Comparison of ENCODE assay signal across 8 mouse cellular contexts in the genomic region with DNA sequence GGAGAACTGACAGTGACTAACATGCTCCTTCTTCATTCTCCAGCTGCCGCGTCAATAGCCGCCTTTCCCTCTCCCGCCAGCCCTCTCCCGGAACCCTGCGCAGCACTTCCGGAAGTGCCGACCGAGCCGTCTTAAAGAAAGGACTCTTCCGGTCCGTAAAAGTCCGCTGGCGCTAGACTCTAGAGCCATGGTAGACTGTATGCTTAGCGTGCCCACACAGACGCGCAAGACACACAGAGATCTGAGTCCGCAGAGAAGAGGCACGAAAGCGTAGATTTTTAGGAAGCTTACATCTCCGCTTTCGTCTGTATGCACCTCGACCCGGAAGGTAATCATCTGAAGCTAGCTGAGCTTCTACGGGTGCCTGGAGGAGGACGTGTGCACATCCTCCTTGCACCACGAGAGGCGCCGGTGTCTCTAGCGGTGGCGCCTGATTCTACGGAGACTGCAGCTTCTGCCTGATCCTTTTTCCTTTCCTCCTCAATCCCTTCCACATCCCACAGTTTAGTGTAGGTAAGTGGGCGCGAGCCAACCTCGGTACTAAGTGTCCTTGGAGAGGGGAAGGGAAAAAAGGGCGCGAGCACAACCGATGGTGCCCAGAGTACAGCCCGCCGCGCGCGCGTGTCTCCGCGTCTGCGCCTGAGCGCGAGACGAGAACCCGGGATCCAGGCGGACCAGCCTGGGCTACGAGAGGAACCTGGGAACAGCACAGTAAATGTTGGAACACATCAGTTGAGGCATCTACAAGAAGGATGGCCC. TPM values are rescaled to one million over a fixed set of nuclear protein-coding genes. Genes with fewer than 3 reads are reported as not detected.
DNase-seq lines count a peak whose midpoint lies in the region; ATAC-seq lines count a peak whose summit lies in the region.

A gene (plus strand): TSS at position 147 of the 759 bp plus-strand sequence.
A gene (minus strand): TSS at position 292 of the 759 bp plus-strand sequence.

- WGBS in heart, embryonic 14.5 days = under 1% methylated on average over 53 of the region's 53 CpGs
- under 1% methylated on average over 53 of the region's 53 CpGs for WGBS in liver, embryonic 13.5 days (ENCODE audit: insufficient replicate concordance)
- WGBS in stomach, embryonic 16.5 days = under 1% methylated on average over 53 of the region's 53 CpGs

- H3K27ac ChIP-seq in heart, embryonic 14.5 days (replicated peaks in 1 of 2; ENCODE audit: control insufficient read depth in 1 of 2, insufficient read depth in 1 of 2, low read depth in 2 of 2, low read length in 2 of 2) = peak within 1 kb of the TSS; percentile 90 to 91
- H3K27ac ChIP-seq in liver, embryonic 13.5 days = peak within 1 kb of the TSS; percentile 80
- H3K27ac ChIP-seq in stomach, embryonic 16.5 days (ENCODE audit: low read length) = peak within 1 kb of the TSS; percentile 83

- no peaks in the 10 kb centered on the region for H3K9me3 ChIP-seq in heart, embryonic 14.5 days (ENCODE audit: control insufficient read depth, low read length)
- H3K9me3 ChIP-seq in liver, embryonic 13.5 days (replicated peaks) = no peaks in the 10 kb centered on the region; the same call in 1 of the 2 replicates
- H3K9me3 ChIP-seq in stomach, embryonic 16.5 days (replicated peaks; ENCODE audit: control insufficient read depth, low read length) = no peaks in the 10 kb centered on the region

- peak; percentile 93 for ATAC-seq in CD4-positive, CD25-positive, alpha-beta regulatory T cell, adult 4 months
- peak; percentile 88 for ATAC-seq in heart, embryonic 14.5 days (ENCODE audit: insufficient number of reproducible peaks, insufficient read depth, low FRiP score, low read depth)
- peak; percentile 93 for ATAC-seq in liver, embryonic 13.5 days (ENCODE audit: low read depth)
- peak; percentile 96 for ATAC-seq in stomach, embryonic 16.5 days (ENCODE audit: insufficient read depth, low FRiP score)

- H3K36me3 ChIP-seq in heart, embryonic 14.5 days (ENCODE audit: control insufficient read depth, insufficient read depth, low read length) = peaks cover 31% of the 10 kb centered on the region
- peaks cover 34% of the 10 kb centered on the region for H3K36me3 ChIP-seq in liver, embryonic 13.5 days
- peaks cover 14% of the 10 kb centered on the region for H3K36me3 ChIP-seq in stomach, embryonic 16.5 days (ENCODE audit: control insufficient read depth, insufficient read depth, low read length)

- peaks cover 0 to 14% of the 10 kb centered on the region in 2 experiments; a peak in 2 of 4 replicates for H3K4me1 ChIP-seq in heart, embryonic 14.5 days (ENCODE audit: control insufficient read depth in 2 of 2, insufficient read depth in 2 of 2, low read length in 2 of 2)
- H3K4me1 ChIP-seq in liver, embryonic 13.5 days (replicated peaks) = peaks cover 45% of the 10 kb centered on the region
- H3K4me1 ChIP-seq in stomach, embryonic 16.5 days (ENCODE audit: control insufficient read depth, insufficient read depth, low read length) = peaks cover 12% of the 10 kb centered on the region

- H3K9ac ChIP-seq in heart, embryonic 14.5 days (ENCODE audit: low read length) = peak within 1 kb of the TSS; percentile 91
- H3K9ac ChIP-seq in liver, embryonic 13.5 days = peak within 1 kb of the TSS; percentile 75
- peak within 1 kb of the TSS; percentile 94 for H3K9ac ChIP-seq in stomach, embryonic 16.5 days (ENCODE audit: low read length)

- no peaks in the 10 kb centered on the region for H3K27me3 ChIP-seq in heart, embryonic 14.5 days (ENCODE audit: control insufficient read depth, insufficient read depth, low read length)
- H3K27me3 ChIP-seq in liver, embryonic 13.5 days = no peaks in the 10 kb centered on the region
- no peaks in the 10 kb centered on the region for H3K27me3 ChIP-seq in stomach, embryonic 16.5 days (ENCODE audit: control insufficient read depth, insufficient read depth, low read length)

- peak; percentile 81 for DNase-seq in c-Kit-negative CD71-positive TER-119-positive erythroid progenitor cells, embryonic 14.5 days (ENCODE audit: low read depth, low spot score)
- peak; percentile 81 for DNase-seq in fibroblast of lung, adult 2 months (ENCODE audit: low read depth)
- peak; percentile 92 for DNase-seq in kidney, postnatal 14 days
- peak; percentile 81 for DNase-seq in liver, embryonic 13.5 days
- DNase-seq in neural tube, embryonic 10.5 days (ENCODE audit: extremely low spot score, low spot score) = peak; percentile 89

- peak within 1 kb of the TSS; percentile 82 to 89 for H3K4me3 ChIP-seq in heart, embryonic 14.5 days (ENCODE audit: control insufficient read depth in 1 of 2, insufficient read depth in 1 of 2, low read depth in 1 of 2, low read length in 2 of 2)
- H3K4me3 ChIP-seq in liver, embryonic 13.5 days (replicated peaks) = peak within 1 kb of the TSS; percentile 79
- peak within 1 kb of the TSS; percentile 74 for H3K4me3 ChIP-seq in stomach, embryonic 16.5 days (replicated peaks; ENCODE audit: low read length)

- H3K4me2 ChIP-seq in heart, embryonic 14.5 days (ENCODE audit: low read length) = peak within 1 kb of the TSS; percentile 72
- peak within 1 kb of the TSS; percentile 77 for H3K4me2 ChIP-seq in liver, embryonic 13.5 days
- H3K4me2 ChIP-seq in stomach, embryonic 16.5 days (ENCODE audit: low read depth, low read length) = peak within 1 kb of the TSS; percentile 68

RNA-seq across cellular contexts. Expression of the first gene that starts in this region (rescaled TPM):
- 10 to 100 TPM; 42.0 to 54.7 TPM for polyA plus RNA-seq in CD4-positive, CD25-positive, alpha-beta regulatory T cell, adult 4 months (2017; shearing (Covaris generic))
- polyA plus RNA-seq in heart, embryonic 14.5 days (2014; fragmentation: Nextera tagmentation; extraction: Ambion mirVana) = 52.7 and 57.2 TPM in 2 replicates
- polyA plus RNA-seq in liver, embryonic 13.5 days (2015; fragmentation: Nextera tagmentation; extraction: Ambion mirVana) = 70.1 and 84.3 TPM in 2 replicates
- 66.0 and 69.7 TPM in 2 replicates for polyA plus RNA-seq in stomach, embryonic 16.5 days (2015; fragmentation: Nextera tagmentation; extraction: Ambion mirVana)

RNA-seq across cellular contexts. Expression of the second gene that starts in this region (rescaled TPM):
- polyA plus RNA-seq in CD4-positive, CD25-positive, alpha-beta regulatory T cell, adult 4 months (2017; shearing (Covaris generic)) = 100 to 1,000 TPM; 181 to 224 TPM
- polyA plus RNA-seq in heart, embryonic 14.5 days (2014; fragmentation: Nextera tagmentation; extraction: Ambion mirVana) = 175 and 189 TPM in 2 replicates
- polyA plus RNA-seq in liver, embryonic 13.5 days (2015; fragmentation: Nextera tagmentation; extraction: Ambion mirVana) = 170 and 213 TPM in 2 replicates
- polyA plus RNA-seq in stomach, embryonic 16.5 days (2015; fragmentation: Nextera tagmentation; extraction: Ambion mirVana) = 276 and 278 TPM in 2 replicates

Comparison
In these comparisons a context has a peak if more than half of its experiments do, and no peak if none do; other contexts are left out.
1. Peak in every context shown above with its lines: DNase-seq, ATAC-seq, H3K4me3 ChIP-seq and H3K27ac ChIP-seq.